Mouse (Mus musculus) kidney, embryonic 14.5 days (tissue): Measurements from ENCODE around the gene Abhd12. TPM values are rescaled to one million over a fixed set of nuclear protein-coding genes. Genes with fewer than 3 reads are reported as not detected.
"Not testable (repeated sequence)": the region's sequence is repeated elsewhere in the genome, so short reads cannot be mapped to it uniquely, and the experiment has no call there.

Source experiments
- ATAC-seq: fragments of 200-750 bp; cut with Nextera tagmentation; 2 replicates; pipeline ENCODE4 v1.8.0; 2017; ENCODE audit warnings: moderate number of reproducible peaks, mild to moderate bottlenecking, moderate TSS enrichment, moderate library complexity; ENCODE audit not compliant: low FRiP score, low TSS enrichment
- H3K27ac ChIP-seq: fragments of 300-500 bp; sonication (generic); 2 replicates; pipeline ENCODE4 v1.5.1; 2014; ENCODE audit warnings: low read depth, mild to moderate bottlenecking, low read length, moderate library complexity, mixed read lengths
- H3K27me3 ChIP-seq: fragments of 300-500 bp; sonication (generic); 2 replicates; pipeline ENCODE4 v1.6.1; 2014; ENCODE audit warnings: mild to moderate bottlenecking, low read length; ENCODE audit not compliant: control insufficient read depth, insufficient read depth
- H3K36me3 ChIP-seq: fragments of 300-500 bp; sonication (generic); 2 replicates; pipeline ENCODE4 v1.6.1; 2014; ENCODE audit warnings: low read length, mixed read lengths; ENCODE audit not compliant: control insufficient read depth, insufficient read depth
- H3K4me1 ChIP-seq: fragments of 300-500 bp; sonication (generic); 2 replicates; pipeline ENCODE4 v1.6.1; 2014; ENCODE audit warnings: low read length, mixed read lengths; ENCODE audit not compliant: control insufficient read depth, insufficient read depth
- H3K4me2 ChIP-seq: fragments of 300-500 bp; sonication (generic); replicated peaks from 2 replicates; pipeline ENCODE4 v1.6.1; 2014; ENCODE audit warnings: low read depth, mild to moderate bottlenecking, low read length
- H3K4me3 ChIP-seq: fragments of 300-500 bp; sonication (generic); 2 replicates; pipeline ENCODE4 v1.5.1; 2014; ENCODE audit warnings: mild to moderate bottlenecking, low read length
- H3K9ac ChIP-seq: fragments of 300-500 bp; sonication (generic); 2 replicates; pipeline ENCODE4 v1.6.1; 2014; ENCODE audit warnings: low read depth, mild to moderate bottlenecking, low read length, moderate library complexity
- H3K9me3 ChIP-seq: fragments of 300-500 bp; sonication (generic); 2 replicates; pipeline ENCODE4 v1.6.1; 2016; ENCODE audit warnings: low read length; ENCODE audit not compliant: control insufficient read depth
- WGBS: fragments of 180-500 bp; shearing (Covaris S2); extraction: QIAGEN DNeasy Blood & Tissue Kit; methylation state at CpG from one replicate; pipeline ENCODE4 v1.1.7; 2014; 5-methylcytosine and 5-hydroxymethylcytosine counted together
- polyA plus RNA-seq: library from polyadenylated mRNA; unstranded; fragments of >200 nt; fragmentation: Nextera tagmentation; extraction: Ambion mirVana; gene quantifications from 2 replicates; pipeline ENCODE4 v1.2.1, GENCODE M21; 2014

Abhd12 gene
- polyA plus RNA-seq, 1 experiment from 2014 or later, result 72.0 TPM

DNA sequence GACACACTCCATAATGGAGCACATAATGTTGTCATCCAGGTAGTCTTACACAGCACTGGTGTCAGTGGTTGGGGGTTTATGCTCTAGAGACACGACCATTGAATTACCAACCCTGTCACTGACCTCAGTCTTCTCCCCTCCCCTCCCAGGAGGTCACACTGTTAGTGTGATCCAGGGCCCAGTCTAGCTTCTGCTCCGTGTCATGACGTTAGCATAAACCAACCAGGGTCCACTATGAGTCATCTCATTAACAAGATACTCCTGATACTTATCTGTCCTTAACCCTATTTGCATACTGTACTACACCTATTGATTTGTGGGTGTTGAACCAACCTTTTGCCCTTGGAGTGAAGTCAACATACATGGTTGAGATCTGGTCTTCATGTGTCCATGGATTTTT is 14.2 kb upstream of the Abhd12 start:
- H3K4me1 ChIP-seq, result no peaks in the 10 kb centered on the region
- H3K9me3 ChIP-seq, result no peaks in the 10 kb centered on the region
- H3K27me3 ChIP-seq, result no peaks in the 10 kb centered on the region
- H3K4me2 ChIP-seq, result no peak overlapping the region
- no peak overlapping the region for H3K9ac ChIP-seq
- peaks cover 37% of the 10 kb centered on the region; the same call in 1 of the 2 replicates for H3K36me3 ChIP-seq
- H3K4me3 ChIP-seq, result no peak overlapping the region
- WGBS, result 90% methylated on average over 3 of the region's 3 CpGs
- no peak overlapping the region for H3K27ac ChIP-seq
- ATAC-seq, result no peak

DNA sequence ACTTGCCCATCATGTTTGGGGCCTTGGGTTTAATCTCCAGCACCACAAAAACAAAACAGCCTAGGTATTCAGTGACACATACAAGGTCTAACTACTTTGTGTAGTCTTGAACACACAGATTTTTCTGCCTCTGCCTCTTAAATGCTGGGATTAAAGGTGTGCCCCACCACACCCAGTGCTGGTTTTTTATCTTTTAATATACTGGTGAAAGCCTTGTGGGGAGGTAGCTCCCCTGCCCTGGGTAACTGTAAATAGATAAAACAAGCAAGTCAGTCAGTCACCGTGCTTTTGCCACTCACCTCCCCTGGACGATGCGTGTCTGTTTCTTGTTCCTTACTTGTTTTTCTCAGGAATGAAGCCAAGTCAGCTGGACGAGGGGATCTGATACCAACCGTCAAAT is 11.2 kb upstream of the Abhd12 start:
- Histone ChIP-seq H3K4me2 (no peak overlapping the region), H3K4me1 (0 out of 2 replicates have a peak, but pooled peaks cover 4% of the 10 kb centered on the region), H3K36me3 (peaks cover 23% of the 10 kb centered on the region; the same call in 1 of the 2 replicates), H3K9me3 (no peaks in the 10 kb centered on the region), H3K4me3 (no peak overlapping the region), H3K27me3 (no peaks in the 10 kb centered on the region), H3K9ac (no peak overlapping the region), H3K27ac (no peak overlapping the region)
- WGBS, result 94% methylated on average over 5 of the region's 5 CpGs
- ATAC-seq, result no peak

DNA sequence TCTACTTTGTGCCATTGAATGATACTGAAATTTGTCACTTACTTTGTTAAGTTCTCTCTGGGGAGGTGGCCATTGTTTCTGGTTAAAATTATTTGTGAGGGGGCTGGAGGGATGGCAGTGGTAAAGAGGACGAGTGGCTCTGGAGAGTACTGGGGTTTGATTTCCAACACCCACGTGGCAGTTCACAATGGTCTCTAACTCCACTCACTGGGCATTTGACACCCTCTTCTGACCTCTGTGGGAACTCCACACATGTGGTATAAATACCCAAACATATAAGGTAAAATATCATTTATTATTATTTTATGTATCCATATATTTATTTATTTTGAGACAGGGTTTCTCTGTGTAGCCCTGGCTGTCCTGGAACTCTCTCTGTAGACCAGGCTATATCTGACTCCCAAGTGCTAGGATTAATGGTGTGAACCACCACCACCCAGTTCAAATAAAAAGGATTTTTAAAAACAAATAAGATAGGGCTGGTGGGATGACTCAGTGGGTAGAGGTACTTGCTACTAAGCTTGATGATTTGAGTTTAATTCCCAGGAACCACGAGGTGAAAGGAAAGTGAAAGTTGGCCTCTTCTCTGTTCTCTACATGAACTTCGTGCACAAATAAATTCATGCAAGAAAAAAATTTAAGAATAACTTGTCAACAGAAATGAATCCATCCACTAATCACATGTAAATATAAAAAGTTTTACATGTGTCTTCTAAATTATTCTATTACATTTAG is 10.4 kb upstream of the Abhd12 start:
- ATAC-seq, result no peak
- Histone ChIP-seq H3K27ac (no peak overlapping the region), H3K4me1 (0 out of 2 replicates have a peak, but pooled peaks cover 4% of the 10 kb centered on the region), H3K4me3 (no peak overlapping the region), H3K9me3 (no peaks in the 10 kb centered on the region), H3K36me3 (peaks cover 23% of the 10 kb centered on the region; the same call in 1 of the 2 replicates), H3K27me3 (no peaks in the 10 kb centered on the region), H3K9ac (no peak overlapping the region), H3K4me2 (no peak overlapping the region)
- 78% methylated on average over 4 of the region's 4 CpGs for WGBS

DNA sequence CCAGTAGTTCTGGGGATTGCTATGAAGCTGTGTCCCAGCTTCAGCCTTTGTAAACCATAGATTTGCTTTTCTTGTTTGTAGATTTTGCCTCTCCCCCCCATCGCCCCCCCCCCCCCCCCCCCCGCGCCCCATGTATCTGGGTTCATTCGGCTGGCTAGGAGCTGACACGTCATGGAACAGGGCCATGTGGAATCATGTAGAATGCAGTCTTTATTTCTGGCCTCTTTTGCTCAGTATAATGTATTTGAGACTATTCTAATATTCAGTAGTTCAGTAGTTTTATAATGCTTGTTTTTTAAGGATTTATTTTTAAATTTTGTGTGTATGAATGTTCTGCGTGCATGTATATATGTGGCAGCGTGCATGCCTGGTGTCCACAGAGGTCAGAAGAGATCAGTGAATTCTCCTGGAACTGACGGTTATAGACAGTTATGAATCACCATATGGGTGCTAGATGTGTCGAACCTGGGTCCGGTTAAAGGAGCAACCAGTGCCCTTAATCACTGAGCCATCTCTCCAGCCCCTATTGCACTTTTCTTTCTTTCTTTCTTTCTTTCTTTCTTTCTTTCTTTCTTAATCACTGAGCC is 5.8 kb upstream of the Abhd12 start:
- no peak for ATAC-seq
- Histone ChIP-seq H3K4me2 (peak overlapping the region; percentile 60), H3K27me3 (no peaks in the 10 kb centered on the region), H3K9ac (peak overlapping the region; percentile 62), H3K4me3 (peak overlapping the region; percentile 70), H3K9me3 (no peaks in the 10 kb centered on the region), H3K27ac (no peak overlapping the region), H3K36me3 (peaks cover under 1% of the 10 kb centered on the region; the same call in 1 of the 2 replicates), H3K4me1 (0 out of 2 replicates have a peak, but pooled peaks cover 4% of the 10 kb centered on the region)
- WGBS, result 29% methylated on average over 8 of the region's 10 CpGs

DNA sequence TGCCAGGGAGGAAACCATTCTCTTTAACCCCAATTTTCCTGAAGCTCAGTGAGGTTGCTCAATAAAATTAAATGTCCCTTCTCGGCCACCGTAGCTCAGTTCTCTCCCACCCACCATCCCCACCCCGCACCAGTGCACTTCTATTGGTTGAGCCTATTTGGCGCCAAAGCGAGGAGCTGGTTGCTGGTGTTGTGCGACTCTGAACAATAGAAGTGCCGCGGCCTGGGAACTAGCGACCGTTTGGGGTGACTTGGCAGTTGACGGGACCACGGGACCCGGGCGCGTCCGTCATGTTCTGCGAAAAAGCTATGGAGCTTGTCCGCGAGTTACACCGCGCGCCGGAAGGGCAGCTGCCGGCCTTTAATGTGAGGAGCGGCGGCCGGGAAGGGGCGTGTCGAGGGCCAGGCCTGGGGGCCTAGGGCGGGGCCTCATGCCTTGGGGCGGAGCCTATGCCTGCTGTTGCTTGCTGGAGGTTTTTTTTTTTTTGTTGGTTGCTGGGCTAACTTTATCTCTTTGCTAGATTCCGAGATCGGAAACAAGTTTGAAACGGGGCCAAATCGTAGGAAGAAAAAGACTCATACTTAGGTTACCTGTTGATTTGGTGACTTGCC is 5.0 kb upstream of the Abhd12 start:
- under 1% methylated on average over 35 of the region's 35 CpGs for WGBS
- ATAC-seq, result peak; percentile 96
- Histone ChIP-seq H3K36me3 (no peaks in the 10 kb centered on the region), H3K9me3 (no peaks in the 10 kb centered on the region), H3K27ac (peak overlapping the region; percentile 93), H3K4me2 (peak overlapping the region; percentile 60), H3K27me3 (no peaks in the 10 kb centered on the region), H3K4me3 (peak overlapping the region; percentile 70), H3K4me1 (0 out of 2 replicates have a peak, but pooled peaks cover 4% of the 10 kb centered on the region), H3K9ac (peak overlapping the region; percentile 62)

DNA sequence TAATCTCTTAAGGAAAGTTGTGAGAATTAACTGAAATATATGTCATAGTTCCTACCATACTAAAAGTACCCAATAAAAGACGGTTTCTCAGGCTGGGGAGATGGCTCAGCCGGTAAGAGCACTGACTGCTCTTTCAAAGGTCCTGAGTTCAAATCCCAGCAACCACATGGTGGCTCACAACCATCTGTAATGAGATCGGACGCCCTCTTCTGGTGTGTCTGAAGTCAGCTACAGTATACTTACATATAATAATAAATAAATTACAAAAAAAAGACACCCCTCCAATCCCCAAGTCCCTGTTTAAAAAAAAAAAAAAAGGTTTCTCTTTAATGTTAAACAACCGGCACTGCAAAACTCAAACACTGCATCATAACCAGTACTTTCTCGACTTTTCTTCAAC is 4.3 kb upstream of the Abhd12 start:
- H3K9me3 ChIP-seq, H3K36me3 ChIP-seq, H3K4me1 ChIP-seq, ATAC-seq, H3K27ac ChIP-seq, H3K27me3 ChIP-seq: not testable (repeated sequence)
- Histone ChIP-seq H3K4me2 (peak overlapping the region; percentile 60), H3K9ac (0 out of 2 replicates have a peak overlapping the region, but pooled peaks have one; percentile 62), H3K4me3 (peak overlapping the region; percentile 70; the same call in 1 of the 2 replicates)
- 49% methylated on average over 6 of the region's 6 CpGs for WGBS

DNA sequence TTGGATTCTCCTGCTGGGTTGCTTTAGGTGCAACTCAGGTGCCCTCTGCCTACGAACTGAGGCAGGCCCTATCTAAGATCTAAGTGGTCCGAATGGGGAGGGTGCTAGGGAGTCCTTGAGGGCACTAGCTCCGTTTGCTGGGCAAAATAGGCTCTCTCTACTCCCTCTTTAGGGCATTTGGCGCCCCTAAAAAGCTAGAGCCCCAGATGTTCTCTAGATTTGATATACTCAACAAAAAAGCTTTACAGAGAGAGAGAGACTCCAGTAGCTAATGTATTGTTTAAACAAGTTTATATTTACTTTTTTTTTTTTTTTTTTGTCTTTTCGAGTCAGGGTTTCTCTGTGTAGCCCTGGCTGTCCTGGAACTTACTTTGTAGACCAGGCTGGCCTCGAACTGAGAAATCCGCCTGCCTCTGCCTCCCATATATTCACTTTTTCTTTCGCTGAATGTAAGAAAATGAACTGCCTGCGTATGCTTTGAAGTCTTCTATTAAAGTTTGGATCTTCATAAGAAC is 452 bp upstream of the Abhd12 start, which contains the start of gene Gins1:
Gins1 (plus strand) TSS at position 465 of the 515 bp plus-strand sequence.
- Histone ChIP-seq H3K4me2 (peak within 1 kb of the TSS; percentile 87), H3K36me3 (no peaks in the 10 kb centered on the region), H3K4me3 (peak within 1 kb of the TSS; percentile 67), H3K27ac (peak within 1 kb of the TSS; percentile 90), H3K4me1 (peaks cover 9% of the 10 kb centered on the region; the same call in 1 of the 2 replicates), H3K27me3 (no peaks in the 10 kb centered on the region), H3K9me3 (no peaks in the 10 kb centered on the region), H3K9ac (peak within 1 kb of the TSS; percentile 62)
- ATAC-seq, result no peak
- WGBS, result 39% methylated on average over 9 of the region's 9 CpGs

DNA sequence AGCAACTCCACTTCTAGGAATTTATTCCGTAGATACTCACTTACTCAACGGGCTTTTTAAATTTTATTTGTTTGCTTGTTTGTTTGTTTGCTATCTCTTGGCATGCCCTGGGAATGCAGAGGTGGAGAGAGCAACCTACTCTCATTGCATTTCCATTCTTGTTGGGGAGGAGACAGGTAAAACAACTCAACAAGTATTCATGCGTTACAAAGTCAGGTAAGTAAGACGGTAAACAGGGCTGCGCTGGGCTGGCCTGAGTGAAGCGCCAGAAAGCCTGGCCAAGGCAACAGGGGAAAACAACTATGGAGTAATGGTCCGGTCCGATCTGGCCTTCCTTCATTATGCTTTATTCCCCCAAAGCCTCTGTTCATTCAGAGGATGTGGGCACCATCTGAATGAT is 2.2 kb downstream of the Abhd12 start:
- no peak overlapping the region for H3K9ac ChIP-seq
- H3K4me2 ChIP-seq, result no peak overlapping the region
- H3K4me3 ChIP-seq, result no peak overlapping the region
- WGBS, result 92% methylated on average over 8 of the region's 8 CpGs
- no peaks in the 10 kb centered on the region for H3K27me3 ChIP-seq
- H3K9me3 ChIP-seq, result no peaks in the 10 kb centered on the region
- H3K27ac ChIP-seq, result no peak overlapping the region
- no peaks in the 10 kb centered on the region; the same call in 1 of the 2 replicates for H3K36me3 ChIP-seq
- H3K4me1 ChIP-seq, result peaks cover 9% of the 10 kb centered on the region; the same call in 1 of the 2 replicates
- ATAC-seq, result no peak
